Mouse (Mus musculus): Measurements from ENCODE around the gene Dnajb4.
"Not testable (repeated sequence)": the region's sequence is repeated elsewhere in the genome, so short reads cannot be mapped to it uniquely, and the experiment has no call there.

Gene Dnajb4

GRCm38 (mm10) chr3:152208096-152208885, 1.8 kb downstream of the Dnajb4 start:
- DNase-seq = no peak

GRCm38 (mm10) chr3:152207156-152207555, 2.9 kb downstream of the Dnajb4 start:
- no peak for DNase-seq

DNA sequence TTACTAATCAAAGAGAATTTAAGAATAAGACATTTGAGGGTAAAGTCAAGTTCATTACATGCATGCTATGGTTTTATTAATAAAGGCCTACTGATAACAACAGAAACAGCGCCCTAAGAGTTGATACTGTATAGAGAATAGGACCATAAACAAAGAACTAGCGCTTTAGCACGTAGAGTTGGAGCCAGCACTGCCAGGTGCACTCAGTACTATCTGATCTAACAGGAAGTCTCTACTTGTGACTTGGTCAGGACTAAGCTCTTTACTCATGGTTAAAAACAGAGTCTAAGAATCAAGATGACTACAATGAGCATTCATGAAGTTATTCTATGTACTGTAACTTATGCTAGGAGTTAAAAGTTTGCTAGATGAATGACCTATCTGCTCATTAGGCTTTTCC, 5.5 kb downstream of the Dnajb4 start:
- no peak for DNase-seq

DNA sequence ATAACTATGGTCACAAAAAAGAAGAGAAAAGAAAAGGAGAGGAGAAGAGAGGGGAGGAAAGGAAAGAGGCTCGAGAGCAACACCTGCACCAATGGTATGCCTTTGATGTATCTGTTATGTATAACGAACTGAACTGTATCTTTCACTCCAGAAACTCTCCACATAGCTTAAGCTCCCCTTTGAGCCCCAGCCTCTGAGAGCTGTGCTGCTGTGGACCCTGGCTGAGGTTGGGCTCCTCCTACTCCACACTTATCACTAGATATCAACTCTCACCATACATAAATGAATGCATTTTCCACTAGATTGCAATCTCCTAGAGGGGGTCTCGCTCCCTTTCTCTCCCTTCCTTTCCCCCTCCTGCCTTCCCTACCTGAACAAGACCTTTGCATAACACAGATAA, 6.1 kb downstream of the Dnajb4 start:
- no peak for DNase-seq

DNA sequence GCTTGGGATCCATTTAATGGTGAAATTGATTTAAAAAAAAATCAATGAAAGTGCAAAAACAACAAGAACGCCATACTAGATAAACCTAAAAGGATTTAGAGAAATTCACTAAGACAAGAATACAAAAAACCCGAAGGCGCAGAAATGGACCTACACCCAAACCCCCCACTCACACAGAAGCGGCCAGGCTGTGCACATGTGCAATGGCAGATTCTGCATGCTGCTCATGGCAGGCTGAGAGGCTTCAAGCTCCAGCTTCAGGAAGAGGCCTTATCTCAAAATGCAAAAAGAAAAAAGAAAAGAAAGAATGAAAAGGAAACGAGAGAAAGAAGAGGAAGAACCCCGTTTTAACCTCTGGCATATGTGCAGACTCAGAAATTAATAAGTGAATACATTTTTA, 6.7 kb downstream of the Dnajb4 start:
- no peak for DNase-seq

DNA sequence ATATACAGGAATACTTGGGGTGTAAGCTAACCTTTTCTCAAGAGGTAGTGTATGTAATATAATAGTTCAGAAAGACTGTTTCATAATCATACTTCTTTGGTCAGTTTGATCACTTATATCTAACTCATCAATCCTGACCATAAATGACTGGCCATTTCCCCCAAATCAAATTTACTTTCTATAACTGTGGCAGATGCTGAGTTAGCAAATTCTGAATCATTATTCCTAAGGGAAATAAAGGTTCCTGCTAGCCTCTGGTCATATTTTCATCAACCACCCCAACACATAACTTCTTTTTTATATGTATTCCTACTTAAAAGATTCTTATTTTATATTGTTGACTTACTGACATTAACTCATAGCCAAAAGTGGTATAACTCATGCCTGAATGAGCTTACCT, 7.2 kb downstream of the Dnajb4 start:
- DNase-seq = no peak

DNA sequence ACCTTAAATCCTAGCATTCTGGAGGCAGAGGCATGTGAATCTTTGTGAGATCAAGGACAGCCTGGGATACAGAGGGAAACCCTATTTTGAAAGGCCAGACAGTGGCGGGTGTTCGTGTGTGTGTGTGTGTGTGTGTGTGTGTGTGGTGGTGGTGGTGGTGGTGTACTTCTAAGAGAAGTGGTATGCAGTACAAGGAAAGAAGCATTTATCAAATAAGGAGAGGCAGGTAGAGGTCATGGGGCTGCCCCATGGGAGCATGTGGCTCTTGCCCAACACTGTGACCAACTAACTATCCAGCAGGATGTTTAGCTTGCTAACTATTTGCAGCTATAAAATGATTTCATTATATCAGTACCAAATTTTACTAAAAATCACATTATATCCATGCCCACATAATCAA, 8.5 kb downstream of the Dnajb4 start:
- DNase-seq = no peak

GRCm38 (mm10) chr3:152201181-152201580, 8.9 kb downstream of the Dnajb4 start:
- no peak for DNase-seq

GRCm38 (mm10) chr3:152199125-152199524, 11.0 kb downstream of the Dnajb4 start:
- no peak for DNase-seq

- DNase-seq = not testable (repeated sequence)
Measured at GRCm38 (mm10) chr3:152197246-152197645, 12.9 kb downstream of the Dnajb4 start.

DNA sequence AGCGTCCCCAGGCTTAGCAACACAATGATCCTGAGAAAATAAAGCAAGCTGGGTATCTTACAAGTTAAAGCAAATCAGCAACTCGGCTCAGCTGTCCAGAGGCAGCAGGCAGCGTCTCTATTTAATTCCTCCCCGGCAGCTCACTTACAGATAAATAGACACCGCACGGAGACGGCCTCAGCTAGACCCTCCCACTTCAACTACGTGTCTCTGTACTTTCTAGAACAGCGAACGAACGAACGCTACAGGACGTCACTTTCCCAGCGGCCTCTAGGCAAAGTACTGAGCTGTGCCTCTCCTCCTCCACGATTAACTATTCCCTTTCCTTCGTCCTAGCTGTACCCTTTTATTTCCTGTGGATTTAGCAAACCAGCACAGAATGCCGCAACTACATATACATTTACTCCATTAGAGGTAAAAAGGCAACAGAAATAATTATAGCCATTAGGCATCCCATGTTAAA, 16.4 kb downstream of the Dnajb4 start:
- peak; percentile 91 for DNase-seq

GRCm38 (mm10) chr3:152193177-152193576, 16.9 kb downstream of the Dnajb4 start:
- DNase-seq = no peak

DNA sequence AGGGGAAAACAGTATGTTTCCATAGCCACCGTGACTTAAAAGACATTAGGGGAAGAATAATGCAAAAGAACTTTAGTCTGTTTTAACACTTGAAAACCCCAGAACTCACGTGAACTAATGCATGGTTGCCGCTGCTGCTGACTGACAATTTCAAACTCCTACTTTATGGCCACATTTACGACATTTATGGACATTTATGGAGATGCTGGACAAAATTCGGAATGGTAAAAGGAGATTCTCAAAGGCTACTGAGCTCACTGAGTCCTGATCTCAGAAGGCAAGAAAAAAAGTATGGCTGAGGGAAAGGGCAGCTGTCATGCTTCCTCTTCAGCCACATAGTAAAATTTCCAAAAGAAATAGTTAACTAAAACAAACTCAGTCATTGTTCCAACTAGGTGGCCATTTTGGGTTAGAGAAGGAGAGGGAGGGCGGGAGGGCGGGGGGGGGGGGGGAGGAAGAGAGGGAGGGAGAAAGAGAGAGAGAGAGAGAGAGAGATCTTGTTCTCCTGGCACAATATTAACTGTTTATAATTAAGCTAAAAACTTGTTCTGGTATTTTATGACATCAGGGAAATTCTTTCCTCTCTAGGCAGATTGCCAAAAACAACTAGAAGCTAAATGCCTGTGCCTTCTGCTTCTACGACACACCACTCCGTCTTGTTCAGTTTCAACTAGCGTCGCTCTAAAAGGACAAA, 17.7 kb downstream of the Dnajb4 start:
- DNase-seq = no peak

DNA sequence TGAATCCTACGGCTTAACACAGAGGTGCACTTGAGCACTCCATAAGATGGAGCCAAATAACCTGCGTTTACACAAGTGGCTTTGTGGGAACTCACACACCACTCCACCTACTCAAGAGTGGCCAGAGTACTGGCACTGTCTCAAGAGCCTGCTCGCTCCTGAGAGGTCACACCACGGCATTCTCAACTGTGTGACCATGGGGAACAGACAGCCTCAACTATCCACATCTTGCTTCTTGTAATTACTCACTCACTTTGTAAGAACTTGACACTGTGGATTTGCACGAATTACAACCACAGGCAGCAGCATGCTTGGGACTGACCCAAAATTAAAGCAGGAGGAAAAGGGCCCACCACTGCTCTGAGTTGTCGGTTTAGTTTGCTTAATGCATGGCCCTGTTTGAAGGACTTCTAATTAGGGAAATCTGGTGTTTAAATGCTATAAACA, 18.3 kb downstream of the Dnajb4 start:
- DNase-seq = peak; percentile 62

GRCm38 (mm10) chr3:152190679-152191477, 19.2 kb downstream of the Dnajb4 start:
- DNase-seq = no peak

- no peak for DNase-seq
Measured at GRCm38 (mm10) chr3:152189306-152189705, 20.8 kb downstream of the Dnajb4 start.

GRCm38 (mm10) chr3:152186106-152186505, 24.0 kb downstream of the Dnajb4 start:
- no peak for DNase-seq

DNA sequence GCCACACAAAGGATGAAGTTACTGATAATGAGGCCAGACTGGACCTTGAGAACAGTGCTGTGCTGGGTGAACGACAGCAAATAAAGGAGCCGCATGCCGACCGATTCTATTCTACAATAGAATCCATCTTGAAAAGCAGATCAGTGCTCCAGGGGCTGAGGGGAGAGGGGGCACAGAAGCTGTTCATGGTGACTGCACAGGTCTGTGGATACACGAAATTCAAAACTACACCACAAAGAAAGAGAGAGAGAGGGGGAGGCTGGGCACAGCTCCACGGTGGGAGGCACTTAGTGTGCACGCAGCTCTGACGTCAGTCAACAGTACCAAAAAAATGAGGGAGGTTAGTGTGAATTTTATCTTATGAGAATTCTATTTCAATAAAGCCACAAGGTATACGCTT, 26.6 kb downstream of the Dnajb4 start:
- DNase-seq = no peak

DNA sequence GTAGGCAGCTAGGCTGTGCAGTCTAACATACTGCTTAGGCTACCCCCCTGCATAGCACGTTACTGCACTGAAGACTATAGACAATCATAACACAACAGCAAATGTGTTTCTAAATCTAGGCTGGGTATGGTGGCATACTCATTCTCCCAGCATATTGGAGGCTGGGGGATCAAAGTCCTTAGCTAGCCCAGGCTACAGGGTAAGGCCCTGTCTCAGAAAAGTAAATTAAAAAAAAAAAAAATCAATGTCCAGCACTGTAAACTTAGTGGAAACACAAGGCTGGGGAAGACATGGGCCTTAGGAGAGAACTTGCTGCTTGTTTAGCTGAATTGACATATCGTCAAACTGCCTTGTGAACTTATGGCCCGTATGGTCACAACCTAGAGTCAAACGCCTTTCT, 29.5 kb downstream of the Dnajb4 start:
- DNase-seq = no peak

GRCm38 (mm10) chr3:152179285-152179684, 30.8 kb downstream of the Dnajb4 start:
- no peak for DNase-seq

- DNase-seq = no peak
Measured at GRCm38 (mm10) chr3:152178816-152179215, 31.3 kb downstream of the Dnajb4 start.

- no peak for DNase-seq
Measured at GRCm38 (mm10) chr3:152172322-152172935, 37.7 kb downstream of the Dnajb4 start.

- no peak for DNase-seq
Measured at GRCm38 (mm10) chr3:152171862-152172261, 38.2 kb downstream of the Dnajb4 start.
